Mouse (Mus musculus) limb, embryonic 10.5 days (tissue): ENCODE data around the gene Metap1d. TPM values are rescaled to one million over a fixed set of nuclear protein-coding genes. Genes with fewer than 3 reads are reported as not detected.

Source experiments
- DNase-seq: peaks from one replicate; pipeline ENCODE4 v3.0.0-alpha.2; 2017; ENCODE audit warnings: low spot score
- H3K27ac ChIP-seq: fragments of 300-500 bp; sonication (generic); 2 replicates; pipeline ENCODE4 v1.5.1; 2016; ENCODE audit warnings: mild to moderate bottlenecking
- H3K27me3 ChIP-seq: fragments of 300-500 bp; sonication (generic); 2 replicates; pipeline ENCODE4 v1.6.1; 2016; ENCODE audit warnings: low read depth, mild to moderate bottlenecking; ENCODE audit not compliant: poor library complexity, severe bottlenecking
- H3K36me3 ChIP-seq: fragments of 300-500 bp; sonication (generic); 2 replicates; pipeline ENCODE4 v1.6.1; 2016; ENCODE audit warnings: mild to moderate bottlenecking, moderate library complexity
- H3K4me1 ChIP-seq: fragments of 300-500 bp; sonication (generic); 2 replicates; pipeline ENCODE4 v1.6.1; 2016
- H3K4me3 ChIP-seq: fragments of 300-500 bp; sonication (generic); 2 replicates; pipeline ENCODE4 v1.5.1; 2016; ENCODE audit warnings: mild to moderate bottlenecking, moderate library complexity
- H3K9me3 ChIP-seq: fragments of 300-500 bp; sonication (generic); replicated peaks from 2 replicates; pipeline ENCODE4 v1.6.1; 2016; ENCODE audit warnings: mild to moderate bottlenecking
- WGBS: fragments of 180-500 bp; shearing (Covaris S2); methylation state at CpG from one replicate; pipeline ENCODE4 v1.1.7; 2016; 5-methylcytosine and 5-hydroxymethylcytosine counted together
- polyA plus RNA-seq: library from polyadenylated mRNA; unstranded; fragments of >200 nt; fragmentation: Nextera tagmentation; extraction: Ambion mirVana; gene quantifications from 2 replicates; pipeline ENCODE4 v1.2.1, GENCODE M21; 2016

Metap1d gene
- polyA plus RNA-seq, 1 experiment from 2014 or later, result 28.8 TPM

- WGBS, result 96% methylated on average over 1 of the region's 1 CpGs
- H3K4me1 ChIP-seq, result 0 out of 2 replicates have a peak, but pooled peaks cover 3% of the 10 kb centered on the region
- H3K36me3 ChIP-seq, result no peaks in the 10 kb centered on the region
- H3K27me3 ChIP-seq, result no peaks in the 10 kb centered on the region
- H3K9me3 ChIP-seq, result no peaks in the 10 kb centered on the region
- H3K4me3 ChIP-seq, result no peak overlapping the region
- no peak overlapping the region for H3K27ac ChIP-seq
- DNase-seq, result no peak
These were observed 6.6 kb downstream of the Metap1d start for GRCm38 (mm10) chr2:71459659-71460058.

- Histone ChIP-seq H3K4me1 (peaks cover 4% of the 10 kb centered on the region), H3K27ac (no peak overlapping the region), H3K27me3 (no peaks in the 10 kb centered on the region), H3K4me3 (no peak overlapping the region), H3K36me3 (no peaks in the 10 kb centered on the region), H3K9me3 (no peaks in the 10 kb centered on the region)
- 70% methylated on average over 6 of the region's 6 CpGs for WGBS
- no peak for DNase-seq
These were observed 8.1 kb downstream of the Metap1d start for GRCm38 (mm10) chr2:71461139-71461538.

GRCm38 (mm10) chr2:71461589-71461988 is 8.5 kb downstream of the Metap1d start:
- H3K36me3 ChIP-seq, result no peaks in the 10 kb centered on the region
- H3K27ac ChIP-seq, result no peak overlapping the region
- no peaks in the 10 kb centered on the region for H3K9me3 ChIP-seq
- H3K4me3 ChIP-seq, result no peak overlapping the region
- peaks cover 6% of the 10 kb centered on the region for H3K4me1 ChIP-seq
- H3K27me3 ChIP-seq, result no peaks in the 10 kb centered on the region
- 78% methylated on average over 7 of the region's 7 CpGs for WGBS
- DNase-seq, result no peak

GRCm38 (mm10) chr2:71462066-71462465 is 9.0 kb downstream of the Metap1d start:
- Histone ChIP-seq H3K9me3 (no peaks in the 10 kb centered on the region), H3K36me3 (no peaks in the 10 kb centered on the region), H3K4me3 (no peak overlapping the region), H3K27me3 (no peaks in the 10 kb centered on the region), H3K4me1 (peaks cover 10% of the 10 kb centered on the region), H3K27ac (no peak overlapping the region)
- WGBS, result 90% methylated on average over 4 of the region's 4 CpGs
- no peak for DNase-seq

GRCm38 (mm10) chr2:71462553-71462952 is 9.5 kb downstream of the Metap1d start:
- Histone ChIP-seq H3K9me3 (no peaks in the 10 kb centered on the region), H3K4me1 (peaks cover 11% of the 10 kb centered on the region), H3K36me3 (no peaks in the 10 kb centered on the region), H3K27me3 (no peaks in the 10 kb centered on the region), H3K4me3 (no peak overlapping the region), H3K27ac (no peak overlapping the region)
- WGBS, result 73% methylated on average over 3 of the region's 3 CpGs
- no peak for DNase-seq

- no peak overlapping the region for H3K27ac ChIP-seq
- WGBS, result 11% methylated on average over 6 of the region's 6 CpGs
These were observed 13.0 kb downstream of the Metap1d start for GRCm38 (mm10) chr2:71466103-71466502.

GRCm38 (mm10) chr2:71466861-71467450 is 13.9 kb downstream of the Metap1d start:
- Histone ChIP-seq H3K4me3 (no peak overlapping the region), H3K27me3 (no peaks in the 10 kb centered on the region), H3K36me3 (no peaks in the 10 kb centered on the region), H3K4me1 (peaks cover 11% of the 10 kb centered on the region), H3K9me3 (no peaks in the 10 kb centered on the region), H3K27ac (no peak overlapping the region)
- no peak for DNase-seq
- 63% methylated on average over 11 of the region's 11 CpGs for WGBS

More at GRCm38 (mm10) chr2:71466103-71466502, 13.0 kb downstream of the Metap1d start:
- Histone ChIP-seq H3K9me3 (no peaks in the 10 kb centered on the region), H3K4me1 (peaks cover 11% of the 10 kb centered on the region), H3K27me3 (no peaks in the 10 kb centered on the region), H3K36me3 (no peaks in the 10 kb centered on the region), H3K4me3 (no peak overlapping the region)
- no peak for DNase-seq

GRCm38 (mm10) chr2:71471094-71471493 is 18.0 kb downstream of the Metap1d start:
- Histone ChIP-seq H3K36me3 (no peaks in the 10 kb centered on the region), H3K27me3 (no peaks in the 10 kb centered on the region), H3K27ac (no peak overlapping the region), H3K4me1 (peaks cover 24% of the 10 kb centered on the region), H3K4me3 (no peak overlapping the region), H3K9me3 (no peaks in the 10 kb centered on the region)
- DNase-seq, result no peak
- 90% methylated on average over 6 of the region's 6 CpGs for WGBS

- DNase-seq, result no peak
- no peaks in the 10 kb centered on the region for H3K36me3 ChIP-seq
- H3K4me3 ChIP-seq, result no peak overlapping the region
- H3K27ac ChIP-seq, result no peak overlapping the region
- no peaks in the 10 kb centered on the region for H3K9me3 ChIP-seq
- 44% methylated on average over 7 of the region's 7 CpGs for WGBS
- H3K27me3 ChIP-seq, result no peaks in the 10 kb centered on the region
- H3K4me1 ChIP-seq, result peaks cover 20% of the 10 kb centered on the region
These were observed 20.8 kb downstream of the Metap1d start for GRCm38 (mm10) chr2:71473830-71474229.

GRCm38 (mm10) chr2:71474345-71474744 is 21.3 kb downstream of the Metap1d start:
- no peaks in the 10 kb centered on the region for H3K27me3 ChIP-seq
- DNase-seq, result no peak
- peaks cover 20% of the 10 kb centered on the region for H3K4me1 ChIP-seq
- H3K36me3 ChIP-seq, result no peaks in the 10 kb centered on the region
- no peak overlapping the region for H3K27ac ChIP-seq
- H3K4me3 ChIP-seq, result no peak overlapping the region
- 62% methylated on average over 7 of the region's 7 CpGs for WGBS
- H3K9me3 ChIP-seq, result no peaks in the 10 kb centered on the region

GRCm38 (mm10) chr2:71475311-71475710 is 22.2 kb downstream of the Metap1d start:
- Histone ChIP-seq H3K27ac (no peak overlapping the region), H3K4me1 (peaks cover 28% of the 10 kb centered on the region), H3K4me3 (no peak overlapping the region), H3K27me3 (no peaks in the 10 kb centered on the region), H3K36me3 (no peaks in the 10 kb centered on the region), H3K9me3 (no peaks in the 10 kb centered on the region)
- 81% methylated on average over 10 of the region's 10 CpGs for WGBS
- no peak for DNase-seq

GRCm38 (mm10) chr2:71475760-71476159 is 22.7 kb downstream of the Metap1d start:
- peaks cover 28% of the 10 kb centered on the region for H3K4me1 ChIP-seq
- H3K27ac ChIP-seq, result no peak overlapping the region
- no peak for DNase-seq
- H3K9me3 ChIP-seq, result no peaks in the 10 kb centered on the region
- H3K4me3 ChIP-seq, result no peak overlapping the region
- H3K27me3 ChIP-seq, result no peaks in the 10 kb centered on the region
- 88% methylated on average over 4 of the region's 4 CpGs for WGBS
- H3K36me3 ChIP-seq, result no peaks in the 10 kb centered on the region

- Histone ChIP-seq H3K27ac (no peak overlapping the region), H3K9me3 (no peaks in the 10 kb centered on the region), H3K4me1 (peaks cover 29% of the 10 kb centered on the region), H3K27me3 (no peaks in the 10 kb centered on the region), H3K4me3 (no peak overlapping the region), H3K36me3 (no peaks in the 10 kb centered on the region)
- no peak for DNase-seq
These were observed 24.7 kb downstream of the Metap1d start for GRCm38 (mm10) chr2:71477787-71478186.

GRCm38 (mm10) chr2:71479917-71480316 is 26.8 kb downstream of the Metap1d start:
- Histone ChIP-seq H3K4me3 (no peak overlapping the region), H3K27ac (no peak overlapping the region), H3K9me3 (no peaks in the 10 kb centered on the region), H3K36me3 (no peaks in the 10 kb centered on the region), H3K4me1 (peaks cover 36% of the 10 kb centered on the region), H3K27me3 (no peaks in the 10 kb centered on the region)
- 7% methylated on average over 7 of the region's 7 CpGs for WGBS
- DNase-seq, result no peak
